Mouse (Mus musculus) layer of hippocampus, postnatal 36 days (tissue): Measurements from ENCODE around the gene Gphn. TPM values are rescaled to one million over a fixed set of nuclear protein-coding genes. Genes with fewer than 3 reads are reported as not detected.

Source experiments
- DNase-seq, 2 experiments: peaks; one replicate each; pipeline ENCODE4 v3.0.0; 2022
- total RNA-seq, 2 experiments: library from RNA; stranded (reverse); gene quantifications; 2 replicates each; pipeline ENCODE4 v1.2.3; 2021

Gphn gene
- total RNA-seq, 2 experiments from 2014 or later: 71.1 to 78.3 TPM

- DNase-seq: no peak
Observed at GRCm38 (mm10) chr12:78727723-78728122, 501.5 kb downstream of the Gphn start.

Other genes with a start within 250 kb of the Gphn start
- not detected for gene Gm6657, start 32.1 kb upstream of the Gphn start, total RNA-seq